10 mouse cellular contexts compared by ENCODE assay signal in the genomic region with DNA sequence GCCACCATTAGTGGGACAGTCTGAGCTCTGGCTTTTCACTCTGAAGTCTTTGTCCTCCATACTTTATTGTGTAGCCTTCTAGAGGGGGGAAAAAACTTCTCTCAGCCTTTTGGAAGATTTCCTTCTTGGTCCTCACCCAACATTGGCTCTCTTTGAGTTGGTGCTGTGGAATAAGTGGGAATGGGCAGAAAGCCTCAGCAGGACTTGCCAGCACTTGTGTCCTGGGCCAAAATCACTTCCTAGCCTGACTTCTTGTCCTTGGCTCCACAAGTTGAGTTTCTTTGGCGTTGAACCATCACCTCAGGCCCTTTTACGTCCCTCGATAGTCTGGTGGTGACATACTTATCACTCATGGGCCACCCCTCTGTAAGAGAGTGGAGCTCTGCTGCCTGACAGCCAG. TPM values are rescaled to one million over a fixed set of nuclear protein-coding genes. Genes with fewer than 3 reads are reported as not detected.
A peak's percentile ranks its signal among the peaks of the same experiment; 100 is the strongest.
DNase-seq lines count a peak whose midpoint lies in the region; ATAC-seq and TF ChIP-seq lines count a peak whose summit lies in the region.
"Had no signal": no experiment of that assay in that cellular context is flagged by ENCODE, and none has a peak within 500 bp of the region (broad histone marks: within the 10 kb centered on the region; RNA-seq: fewer than 3 reads in every experiment).

No protein-coding gene starts in this region.

- H3K9me3 ChIP-seq in lung, embryonic 14.5 days (ENCODE audit: low read depth, low read length): no peaks in the 10 kb centered on the region
- no peaks in the 10 kb centered on the region for H3K9me3 ChIP-seq in embryonic facial prominence, embryonic 13.5 days
- H3K9me3 ChIP-seq in hindbrain, postnatal 0 days (ENCODE audit: low read length): no peaks in the 10 kb centered on the region
- H3K9me3 ChIP-seq in midbrain, embryonic 16.5 days (replicated peaks; ENCODE audit: control insufficient read depth, low read length, poor library complexity, severe bottlenecking): no peaks in the 10 kb centered on the region

- no peak overlapping the region for H3K9ac ChIP-seq in lung, embryonic 14.5 days
- H3K9ac ChIP-seq in embryonic facial prominence, embryonic 13.5 days: peak overlapping the region; percentile 68; the same call in 1 of the 2 replicates
- no peak overlapping the region for H3K9ac ChIP-seq in hindbrain, postnatal 0 days (replicated peaks; ENCODE audit: low read length)
- H3K9ac ChIP-seq in midbrain, embryonic 16.5 days (ENCODE audit: low read depth, low read length): no peak overlapping the region

- 0 out of 2 replicates have a peak overlapping the region, but pooled peaks have one; percentile 59 for H3K27ac ChIP-seq in lung, embryonic 14.5 days (ENCODE audit: low read depth)
- H3K27ac ChIP-seq in embryonic facial prominence, embryonic 13.5 days: peak overlapping the region; percentile 82
- peak overlapping the region; percentile 33; the same call in 1 of the 2 replicates for H3K27ac ChIP-seq in hindbrain, postnatal 0 days
- no peak overlapping the region for H3K27ac ChIP-seq in midbrain, embryonic 16.5 days (ENCODE audit: low read length)

- H3K4me1 ChIP-seq in lung, embryonic 14.5 days (ENCODE audit: insufficient read depth): no peaks in the 10 kb centered on the region
- H3K4me1 ChIP-seq in embryonic facial prominence, embryonic 13.5 days: peaks cover 16% of the 10 kb centered on the region
- no peaks in the 10 kb centered on the region for H3K4me1 ChIP-seq in hindbrain, postnatal 0 days (ENCODE audit: insufficient read depth, low read length)
- H3K4me1 ChIP-seq in midbrain, embryonic 16.5 days (ENCODE audit: control insufficient read depth, insufficient read depth, low read length): peaks cover 6% of the 10 kb centered on the region; the same call in 1 of the 2 replicates

- no peak for TF ChIP-seq CTCF in lung, embryonic 14.5 days (IDR thresholded peaks at IDR 0.05; ENCODE audit: low read depth)
- no peak for TF ChIP-seq CTCF in hindbrain, postnatal 0 days (IDR thresholded peaks at IDR 0.05; ENCODE audit: low read depth)

- no peak overlapping the region for H3K4me3 ChIP-seq in lung, embryonic 14.5 days (ENCODE audit: low read depth, low read length)
- H3K4me3 ChIP-seq in embryonic facial prominence, embryonic 13.5 days: no peak overlapping the region
- no peak overlapping the region for H3K4me3 ChIP-seq in hindbrain, postnatal 0 days (ENCODE audit: low read length)
- no peak overlapping the region for H3K4me3 ChIP-seq in midbrain, embryonic 16.5 days (ENCODE audit: low read depth, low read length)

- H3K4me2 ChIP-seq in lung, embryonic 14.5 days: peak overlapping the region; percentile 63; the same call in 1 of the 2 replicates
- H3K4me2 ChIP-seq in embryonic facial prominence, embryonic 13.5 days: peak overlapping the region; percentile 72
- no peak overlapping the region for H3K4me2 ChIP-seq in hindbrain, postnatal 0 days (ENCODE audit: low read depth, low read length)
- peak overlapping the region; percentile 67; the same call in 1 of the 2 replicates for H3K4me2 ChIP-seq in midbrain, embryonic 16.5 days (ENCODE audit: low read length)

- no peaks in the 10 kb centered on the region for H3K36me3 ChIP-seq in lung, embryonic 14.5 days (ENCODE audit: insufficient read depth)
- no peaks in the 10 kb centered on the region for H3K36me3 ChIP-seq in embryonic facial prominence, embryonic 13.5 days
- H3K36me3 ChIP-seq in hindbrain, postnatal 0 days (ENCODE audit: insufficient read depth, low read length): no peaks in the 10 kb centered on the region
- H3K36me3 ChIP-seq in midbrain, embryonic 16.5 days (ENCODE audit: control insufficient read depth, insufficient read depth, low read length): no peaks in the 10 kb centered on the region

- WGBS in lung, embryonic 14.5 days: 79% methylated on average over 3 of the region's 3 CpGs
- WGBS in embryonic facial prominence, embryonic 13.5 days: 91% methylated on average over 3 of the region's 3 CpGs
- WGBS in hindbrain, postnatal 0 days: 71% methylated on average over 3 of the region's 3 CpGs
- 88% methylated on average over 3 of the region's 3 CpGs for WGBS in midbrain, embryonic 16.5 days

- H3K27me3 ChIP-seq in lung, embryonic 14.5 days (ENCODE audit: insufficient read depth, low read length): no peaks in the 10 kb centered on the region
- no peaks in the 10 kb centered on the region for H3K27me3 ChIP-seq in embryonic facial prominence, embryonic 13.5 days
- H3K27me3 ChIP-seq in hindbrain, postnatal 0 days (ENCODE audit: insufficient read depth, low read length): no peaks in the 10 kb centered on the region
- H3K27me3 ChIP-seq in midbrain, embryonic 16.5 days (ENCODE audit: control insufficient read depth, insufficient read depth, low read depth, low read length): no peaks in the 10 kb centered on the region
- H3K27me3 ChIP-seq: Patski had no signal

- DNase-seq in lung, embryonic 14.5 days: no peak
- no peak for DNase-seq in lung, postnatal 25 days (ENCODE audit: low spot score)
- peak; percentile 41 for DNase-seq in hindbrain, postnatal 0 days (ENCODE audit: low spot score)
- no peak for DNase-seq in gastrocnemius, postnatal 25 days
- no peak for DNase-seq in urinary bladder, adult 18-20 months (ENCODE audit: low spot score in 2 of 2)
- DNase-seq: cerebellum, adult 9-10 months had no signal

- ATAC-seq in lung, embryonic 14.5 days (ENCODE audit: insufficient read depth): no peak
- no peak for ATAC-seq in embryonic facial prominence, embryonic 13.5 days (ENCODE audit: insufficient number of reproducible peaks, insufficient read depth, low FRiP score, low TSS enrichment, low read depth)
- 0 out of 2 replicates have a peak, but pooled peaks have one; percentile 18 for ATAC-seq in hindbrain, postnatal 0 days
- ATAC-seq in midbrain, embryonic 16.5 days: no peak
- ATAC-seq: Patski had no signal

RNA-seq across cellular contexts. Expression of gene Ttc41, which starts 22.6 kb away (rescaled TPM):
- polyA plus RNA-seq in lung, embryonic 14.5 days (2014; fragmentation: Nextera tagmentation; extraction: Ambion mirVana): 1.3 and 2.0 TPM in 2 replicates
- 1.7 TPM in 2 replicates for polyA plus RNA-seq in embryonic facial prominence, embryonic 13.5 days (2015; fragmentation: Nextera tagmentation; extraction: Ambion mirVana)
- 2.0 and 2.2 TPM in 2 replicates for total RNA-seq in hindbrain, postnatal 0 days (2014; rRNA removed)
- 1.4 and 1.5 TPM in 2 replicates for polyA plus RNA-seq in hindbrain, postnatal 0 days (2015; fragmentation: Nextera tagmentation; extraction: Ambion mirVana)
- polyA plus RNA-seq in midbrain, embryonic 16.5 days (2015; fragmentation: Nextera tagmentation; extraction: Ambion mirVana): 2.5 and 2.8 TPM in 2 replicates
- 1 to 10 TPM; 1.4 to 1.5 TPM for total RNA-seq in gastrocnemius, postnatal 25 days (2021)

RNA-seq across cellular contexts. Expression of gene Hsp90b1, which starts 22.9 kb away (rescaled TPM):
- 592 and 645 TPM in 2 replicates for polyA plus RNA-seq in lung, embryonic 14.5 days (2014; fragmentation: Nextera tagmentation; extraction: Ambion mirVana)
- polyA plus RNA-seq in embryonic facial prominence, embryonic 13.5 days (2015; fragmentation: Nextera tagmentation; extraction: Ambion mirVana): 638 and 646 TPM in 2 replicates
- total RNA-seq in hindbrain, postnatal 0 days (2014; rRNA removed): 92.5 and 110 TPM in 2 replicates
- polyA plus RNA-seq in hindbrain, postnatal 0 days (2015; fragmentation: Nextera tagmentation; extraction: Ambion mirVana): 228 and 235 TPM in 2 replicates
- 286 and 330 TPM in 2 replicates for polyA plus RNA-seq in midbrain, embryonic 16.5 days (2015; fragmentation: Nextera tagmentation; extraction: Ambion mirVana)
- 100 to 1,000 TPM; 113 to 140 TPM for total RNA-seq in gastrocnemius, postnatal 25 days (2021)

RNA-seq across cellular contexts. Expression of gene Gm49358, which starts 35.6 kb away (rescaled TPM):
- 0.24 TPM in 1 of 2 replicates, not detected in the other for polyA plus RNA-seq in lung, embryonic 14.5 days (2014; fragmentation: Nextera tagmentation; extraction: Ambion mirVana)
- not detected in 2 replicates for polyA plus RNA-seq in embryonic facial prominence, embryonic 13.5 days (2015; fragmentation: Nextera tagmentation; extraction: Ambion mirVana)
- 4.2 TPM in 1 of 2 replicates, not detected in the other for total RNA-seq in hindbrain, postnatal 0 days (2014; rRNA removed)
- polyA plus RNA-seq in hindbrain, postnatal 0 days (2015; fragmentation: Nextera tagmentation; extraction: Ambion mirVana): not detected in 2 replicates
- not detected in 2 replicates for polyA plus RNA-seq in midbrain, embryonic 16.5 days (2015; fragmentation: Nextera tagmentation; extraction: Ambion mirVana)
- 10 to 100 TPM; 12.4 to 14.0 TPM for total RNA-seq in gastrocnemius, postnatal 25 days (2021)
- total RNA-seq: granulocyte monocyte progenitor cell, adult 5-6 weeks had no signal

RNA-seq across cellular contexts. Expression of gene Nt5dc3, which starts 50.6 kb away (rescaled TPM):
- polyA plus RNA-seq in lung, embryonic 14.5 days (2014; fragmentation: Nextera tagmentation; extraction: Ambion mirVana): 1.5 and 1.9 TPM in 2 replicates
- polyA plus RNA-seq in embryonic facial prominence, embryonic 13.5 days (2015; fragmentation: Nextera tagmentation; extraction: Ambion mirVana): 1.3 and 1.5 TPM in 2 replicates
- 43.6 and 49.1 TPM in 2 replicates for total RNA-seq in hindbrain, postnatal 0 days (2014; rRNA removed)
- 8.5 and 9.3 TPM in 2 replicates for polyA plus RNA-seq in hindbrain, postnatal 0 days (2015; fragmentation: Nextera tagmentation; extraction: Ambion mirVana)
- 15.2 and 15.9 TPM in 2 replicates for polyA plus RNA-seq in midbrain, embryonic 16.5 days (2015; fragmentation: Nextera tagmentation; extraction: Ambion mirVana)
- total RNA-seq in gastrocnemius, postnatal 25 days (2021): 10 to 100 TPM; 30.0 to 38.2 TPM
